Mouse (Mus musculus): ENCODE data around the gene Sv2c.
"Not testable (repeated sequence)": the region's sequence is repeated elsewhere in the genome, so short reads cannot be mapped to it uniquely, and the experiment has no call there.

Sv2c gene

GRCm38 (mm10) chr13:96132401-96132816 is at the start of gene Sv2c:
Gene Sv2c, minus strand, starts transcription at chr13:96132577.
- DNase-seq (ENCODE audit: low spot score), result peak; percentile 91

- DNase-seq (ENCODE audit: low spot score), result peak; percentile 91
Observed at GRCm38 (mm10) chr13:96180671-96181161, 48.3 kb upstream of the Sv2c start.

- DNase-seq (ENCODE audit: low spot score), result peak; percentile 94
Observed at GRCm38 (mm10) chr13:96175591-96176212, 43.3 kb upstream of the Sv2c start.

GRCm38 (mm10) chr13:96173686-96174085 is 41.3 kb upstream of the Sv2c start:
- no peak for DNase-seq (ENCODE audit: low spot score)

- no peak for DNase-seq (ENCODE audit: low spot score)
Observed at GRCm38 (mm10) chr13:96172290-96172689, 39.9 kb upstream of the Sv2c start.

GRCm38 (mm10) chr13:96168991-96169665 is 36.8 kb upstream of the Sv2c start:
- peak; percentile 57 for DNase-seq (ENCODE audit: low spot score)

- DNase-seq (ENCODE audit: low spot score), result no peak
Observed at GRCm38 (mm10) chr13:96166593-96166992, 34.2 kb upstream of the Sv2c start.

GRCm38 (mm10) chr13:96133363-96134100 is 1.2 kb upstream of the Sv2c start:
- DNase-seq (ENCODE audit: low spot score), result no peak

- no peak for DNase-seq (ENCODE audit: low spot score)
Observed at GRCm38 (mm10) chr13:96132833-96133232, 456 bp upstream of the Sv2c start.

GRCm38 (mm10) chr13:96131911-96132310 is 466 bp downstream of the Sv2c start:
- no peak for DNase-seq (ENCODE audit: low spot score)

- DNase-seq (ENCODE audit: low spot score), result peak; percentile 95
Observed at GRCm38 (mm10) chr13:96131050-96131449, 1.3 kb downstream of the Sv2c start.

- peak; percentile 17 for DNase-seq (ENCODE audit: low spot score)
Observed at GRCm38 (mm10) chr13:96129081-96129480, 3.3 kb downstream of the Sv2c start.

- no peak for DNase-seq (ENCODE audit: low spot score)
Observed at GRCm38 (mm10) chr13:96126669-96127068, 5.7 kb downstream of the Sv2c start.

GRCm38 (mm10) chr13:96125011-96125410 is 7.4 kb downstream of the Sv2c start:
- no peak for DNase-seq (ENCODE audit: low spot score)

- no peak for DNase-seq (ENCODE audit: low spot score)
Observed at GRCm38 (mm10) chr13:96112711-96113110, 19.7 kb downstream of the Sv2c start.

GRCm38 (mm10) chr13:96110767-96111166 is 21.6 kb downstream of the Sv2c start:
- DNase-seq (ENCODE audit: low spot score), result no peak

GRCm38 (mm10) chr13:96106367-96106766 is 26.0 kb downstream of the Sv2c start:
- DNase-seq (ENCODE audit: low spot score), result no peak

GRCm38 (mm10) chr13:96090929-96091328 is 41.4 kb downstream of the Sv2c start:
- no peak for DNase-seq (ENCODE audit: low spot score)

- peak; percentile 35 for DNase-seq (ENCODE audit: low spot score)
Observed at GRCm38 (mm10) chr13:96085581-96086302, 46.6 kb downstream of the Sv2c start.

GRCm38 (mm10) chr13:96081754-96082153 is 50.6 kb downstream of the Sv2c start, which contains the start of gene Gm17190:
Gene Gm17190, plus strand, starts transcription at chr13:96082054.
- DNase-seq (ENCODE audit: low spot score), result not testable (repeated sequence)

- not testable (repeated sequence) for DNase-seq (ENCODE audit: low spot score)
Observed at GRCm38 (mm10) chr13:96081276-96081675, 51.1 kb downstream of the Sv2c start, which contains the start of gene Gm20075. Gene Gm20075, minus strand, starts transcription at chr13:96081376.

- peak; percentile 97 for DNase-seq (ENCODE audit: low spot score)
Observed at GRCm38 (mm10) chr13:96073555-96073954, 58.8 kb downstream of the Sv2c start.

Data from MN1 (cell line).